Mouse (Mus musculus) intestine, embryonic 14.5 days (tissue): ENCODE results near the gene Tmem108. TPM values are rescaled to one million over a fixed set of nuclear protein-coding genes. Genes with fewer than 3 reads are reported as not detected.
A peak's percentile ranks its signal among the peaks of the same experiment; 100 is the strongest.

Experiments used
- ATAC-seq: fragments of 200-750 bp; cut with Nextera tagmentation; replicated peaks from 2 replicates; pipeline ENCODE4 v1.8.0; 2017; ENCODE audit warnings: low read depth, moderate number of reproducible peaks, moderate TSS enrichment, moderate library complexity; ENCODE audit not compliant: low FRiP score, low TSS enrichment
- DNase-seq: peaks from one replicate; pipeline ENCODE4 v3.0.0-alpha.2; 2018; ENCODE audit warnings: low spot score
- H3K27ac ChIP-seq: fragments of 300-500 bp; sonication (generic); 2 replicates; pipeline ENCODE4 v1.5.1; 2014; ENCODE audit warnings: low read depth, mild to moderate bottlenecking, control low read depth
- H3K27me3 ChIP-seq: fragments of 300-500 bp; sonication (generic); replicated peaks from 2 replicates; pipeline ENCODE4 v1.6.1; 2014; ENCODE audit warnings: low read length, control low read depth; ENCODE audit not compliant: control insufficient read depth, insufficient read depth
- H3K36me3 ChIP-seq: fragments of 300-500 bp; sonication (generic); 2 replicates; pipeline ENCODE4 v1.6.1; 2014; ENCODE audit warnings: low read length, control low read depth; ENCODE audit not compliant: control insufficient read depth, insufficient read depth
- H3K4me1 ChIP-seq: fragments of 300-500 bp; sonication (generic); replicated peaks from 2 replicates; pipeline ENCODE4 v1.6.1; 2014; ENCODE audit warnings: low read length, control low read depth, mixed read lengths; ENCODE audit not compliant: control insufficient read depth, insufficient read depth
- H3K4me2 ChIP-seq: fragments of 300-500 bp; sonication (generic); 2 replicates; pipeline ENCODE4 v1.6.1; 2014; ENCODE audit warnings: low read length
- H3K4me3 ChIP-seq: fragments of 300-500 bp; sonication (generic); 2 replicates; pipeline ENCODE4 v1.5.1; 2014; ENCODE audit warnings: low read depth, low read length, control low read depth, mixed read lengths
- H3K9ac ChIP-seq: fragments of 300-500 bp; sonication (generic); 2 replicates; pipeline ENCODE4 v1.6.1; 2014; ENCODE audit warnings: mild to moderate bottlenecking, low read length
- H3K9me3 ChIP-seq: fragments of 300-500 bp; sonication (generic); 2 replicates; pipeline ENCODE4 v1.6.1; 2016; ENCODE audit warnings: low read length, control low read depth; ENCODE audit not compliant: control insufficient read depth
- WGBS: fragments of 180-500 bp; shearing (Covaris S2); extraction: QIAGEN DNeasy Blood & Tissue Kit; methylation state at CpG from one replicate; pipeline ENCODE4 v1.1.7; 2014; 5-methylcytosine and 5-hydroxymethylcytosine counted together
- polyA plus RNA-seq: library from polyadenylated mRNA; unstranded; fragments of >200 nt; fragmentation: Nextera tagmentation; extraction: Ambion mirVana; gene quantifications from 2 replicates; pipeline ENCODE4 v1.2.1, GENCODE M21; 2014

Tmem108 gene
- polyA plus RNA-seq, 1 experiment from 2014 or later: 21.2 TPM

- Histone ChIP-seq H3K27ac (no peak overlapping the region), H3K9ac (no peak overlapping the region), H3K27me3 (no peaks in the 10 kb centered on the region), H3K36me3 (no peaks in the 10 kb centered on the region), H3K4me3 (no peak overlapping the region), H3K4me1 (0 out of 2 replicates have a peak, but pooled peaks cover 1% of the 10 kb centered on the region), H3K9me3 (no peaks in the 10 kb centered on the region; the same call in 1 of the 2 replicates), H3K4me2 (no peak overlapping the region)
- DNase-seq (peak; percentile 73), ATAC-seq (peak; percentile 51; the same call in 1 of the 2 replicates)
- WGBS: 34% methylated on average over 10 of the region's 10 CpGs
Measured at GRCm38 (mm10) chr9:103563864-103564610, 197.6 kb downstream of the Tmem108 start.

GRCm38 (mm10) chr9:103562063-103562462 lies 199.6 kb downstream of the Tmem108 start:
- ATAC-seq: no peak

GRCm38 (mm10) chr9:103558741-103559140 lies 202.9 kb downstream of the Tmem108 start:
- H3K36me3 ChIP-seq: no peaks in the 10 kb centered on the region
- no peak for DNase-seq
- H3K27me3 ChIP-seq: no peaks in the 10 kb centered on the region
- no peak for ATAC-seq
- 41% methylated on average over 6 of the region's 6 CpGs for WGBS
- H3K4me3 ChIP-seq: no peak overlapping the region
- no peak overlapping the region for H3K9ac ChIP-seq
- H3K27ac ChIP-seq: no peak overlapping the region
- H3K4me1 ChIP-seq: peaks cover 11% of the 10 kb centered on the region
- no peak overlapping the region for H3K4me2 ChIP-seq
- H3K9me3 ChIP-seq: no peaks in the 10 kb centered on the region; the same call in 1 of the 2 replicates

More at GRCm38 (mm10) chr9:103562063-103562462, 199.6 kb downstream of the Tmem108 start:
- H3K9ac ChIP-seq: no peak overlapping the region
- WGBS: 92% methylated on average over 1 of the region's 1 CpGs
- no peaks in the 10 kb centered on the region for H3K27me3 ChIP-seq
- H3K4me2 ChIP-seq: no peak overlapping the region
- H3K4me3 ChIP-seq: no peak overlapping the region
- no peaks in the 10 kb centered on the region; the same call in 1 of the 2 replicates for H3K9me3 ChIP-seq
- H3K27ac ChIP-seq: no peak overlapping the region
- DNase-seq: no peak
- peaks cover 11% of the 10 kb centered on the region for H3K4me1 ChIP-seq
- no peaks in the 10 kb centered on the region for H3K36me3 ChIP-seq

GRCm38 (mm10) chr9:103558240-103558639 lies 203.4 kb downstream of the Tmem108 start:
- no peaks in the 10 kb centered on the region; the same call in 1 of the 2 replicates for H3K9me3 ChIP-seq
- ATAC-seq (no peak), DNase-seq (no peak)
- H3K4me1 ChIP-seq: peaks cover 11% of the 10 kb centered on the region
- H3K4me3 ChIP-seq: no peak overlapping the region
- no peak overlapping the region for H3K4me2 ChIP-seq
- H3K9ac ChIP-seq: no peak overlapping the region
- 78% methylated on average over 7 of the region's 7 CpGs for WGBS
- no peaks in the 10 kb centered on the region for H3K27me3 ChIP-seq
- no peaks in the 10 kb centered on the region for H3K36me3 ChIP-seq
- H3K27ac ChIP-seq: no peak overlapping the region

GRCm38 (mm10) chr9:103557085-103557484 lies 204.6 kb downstream of the Tmem108 start:
- 87% methylated on average over 15 of the region's 15 CpGs for WGBS
- no peak overlapping the region for H3K27ac ChIP-seq
- no peak overlapping the region for H3K4me3 ChIP-seq
- peaks cover 11% of the 10 kb centered on the region for H3K4me1 ChIP-seq
- H3K36me3 ChIP-seq: no peaks in the 10 kb centered on the region
- H3K4me2 ChIP-seq: no peak overlapping the region
- no peak overlapping the region for H3K9ac ChIP-seq
- ATAC-seq (no peak), DNase-seq (no peak)
- H3K27me3 ChIP-seq: no peaks in the 10 kb centered on the region
- no peaks in the 10 kb centered on the region; the same call in 1 of the 2 replicates for H3K9me3 ChIP-seq

GRCm38 (mm10) chr9:103555334-103555733 lies 206.3 kb downstream of the Tmem108 start:
- ATAC-seq (no peak), DNase-seq (no peak)
- H3K4me3 ChIP-seq: no peak overlapping the region
- H3K4me1 ChIP-seq: peaks cover 11% of the 10 kb centered on the region
- WGBS: 57% methylated on average over 6 of the region's 6 CpGs
- no peaks in the 10 kb centered on the region for H3K36me3 ChIP-seq
- H3K27ac ChIP-seq: no peak overlapping the region
- no peak overlapping the region for H3K9ac ChIP-seq
- H3K9me3 ChIP-seq: no peaks in the 10 kb centered on the region
- H3K27me3 ChIP-seq: no peaks in the 10 kb centered on the region
- no peak overlapping the region for H3K4me2 ChIP-seq

- WGBS: 61% methylated on average over 21 of the region's 21 CpGs
- Histone ChIP-seq H3K36me3 (no peaks in the 10 kb centered on the region), H3K9ac (no peak overlapping the region), H3K4me2 (peak overlapping the region; percentile 22), H3K4me1 (no peaks in the 10 kb centered on the region), H3K27ac (no peak overlapping the region), H3K4me3 (no peak overlapping the region), H3K27me3 (no peaks in the 10 kb centered on the region), H3K9me3 (no peaks in the 10 kb centered on the region)
- no peak for DNase-seq
- ATAC-seq: no peak
Measured at GRCm38 (mm10) chr9:103550661-103551248, 210.9 kb downstream of the Tmem108 start.

- Histone ChIP-seq H3K27ac (no peak overlapping the region), H3K4me2 (no peak overlapping the region), H3K36me3 (no peaks in the 10 kb centered on the region), H3K4me3 (no peak overlapping the region), H3K4me1 (no peaks in the 10 kb centered on the region), H3K27me3 (no peaks in the 10 kb centered on the region), H3K9me3 (no peaks in the 10 kb centered on the region), H3K9ac (no peak overlapping the region)
- ATAC-seq (no peak), DNase-seq (no peak)
- 54% methylated on average over 3 of the region's 3 CpGs for WGBS
Measured at GRCm38 (mm10) chr9:103549178-103549577, 212.5 kb downstream of the Tmem108 start.
